Mouse (Mus musculus) lung, embryonic 15.5 days (tissue): ENCODE results near the gene Cdc6. TPM values are rescaled to one million over a fixed set of nuclear protein-coding genes. Genes with fewer than 3 reads are reported as not detected.

Experiments
- ATAC-seq: fragments of 200-750 bp; cut with Nextera tagmentation; 2 replicates; pipeline ENCODE4 v1.8.0; 2017; ENCODE audit warnings: moderate number of reproducible peaks, borderline replicate concordance; ENCODE audit not compliant: low FRiP score, low TSS enrichment; ENCODE audit errors: extremely low read depth
- H3K27ac ChIP-seq: fragments of 300-500 bp; sonication (generic); 2 replicates; pipeline ENCODE4 v1.5.1; 2015; ENCODE audit warnings: moderate library complexity, mild to moderate bottlenecking, inconsistent platforms
- H3K27me3 ChIP-seq: fragments of 300-500 bp; sonication (generic); 2 replicates; pipeline ENCODE4 v1.6.1; 2015; ENCODE audit warnings: inconsistent platforms
- H3K36me3 ChIP-seq: fragments of 300-500 bp; sonication (generic); 2 replicates; pipeline ENCODE4 v1.6.1; 2015; ENCODE audit warnings: inconsistent platforms
- H3K4me1 ChIP-seq: fragments of 300-500 bp; sonication (generic); 2 replicates; pipeline ENCODE4 v1.6.1; 2015; ENCODE audit warnings: inconsistent platforms
- H3K4me2 ChIP-seq: fragments of 300-500 bp; sonication (generic); 2 replicates; pipeline ENCODE4 v1.6.1; 2015; ENCODE audit warnings: inconsistent platforms, mild to moderate bottlenecking, moderate library complexity
- H3K4me3 ChIP-seq: fragments of 300-500 bp; sonication (generic); 2 replicates; pipeline ENCODE4 v1.5.1; 2015; ENCODE audit warnings: mild to moderate bottlenecking, inconsistent platforms
- H3K9ac ChIP-seq: fragments of 300-500 bp; sonication (generic); 2 replicates; pipeline ENCODE4 v1.6.1; 2015; ENCODE audit warnings: inconsistent platforms
- H3K9me3 ChIP-seq: fragments of 300-500 bp; sonication (generic); 2 replicates; pipeline ENCODE4 v1.6.1; 2016; ENCODE audit warnings: inconsistent platforms
- WGBS: fragments of 180-500 bp; shearing (Covaris S2); methylation state at CpG from one replicate; pipeline ENCODE4 v1.1.7; 2015; 5-methylcytosine and 5-hydroxymethylcytosine counted together
- polyA plus RNA-seq: library from polyadenylated mRNA; unstranded; fragments of >200 nt; fragmentation: Nextera tagmentation; extraction: Ambion mirVana; gene quantifications from 2 replicates; pipeline ENCODE4 v1.2.1, GENCODE M21; 2015

The Cdc6 gene
- polyA plus RNA-seq, 1 experiment from 2014 or later: 41.3 TPM

DNA sequence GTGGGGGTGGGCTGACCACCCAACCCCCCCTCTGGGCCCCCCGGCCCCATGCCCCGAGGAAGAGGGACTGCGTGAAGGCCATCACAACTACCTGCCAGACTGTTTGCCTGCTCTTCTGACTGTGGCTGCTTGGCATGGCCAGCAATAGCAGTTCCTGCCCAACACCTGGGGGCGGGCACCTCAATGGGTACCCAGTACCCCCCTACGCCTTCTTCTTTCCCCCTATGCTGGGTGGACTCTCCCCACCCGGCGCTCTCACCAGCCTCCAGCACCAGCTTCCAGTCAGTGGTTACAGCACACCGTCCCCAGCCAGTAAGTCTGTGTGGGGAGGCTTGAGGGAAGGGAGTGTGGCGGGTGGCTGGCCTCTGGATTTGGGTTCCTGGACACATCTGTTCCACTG, 42.9 kb downstream of the Cdc6 start:
- no peaks in the 10 kb centered on the region for H3K9me3 ChIP-seq
- peak overlapping the region; percentile 86 for H3K27ac ChIP-seq
- no peak overlapping the region for H3K4me2 ChIP-seq
- no peak overlapping the region for H3K9ac ChIP-seq
- H3K4me1 ChIP-seq: peaks cover 84% of the 10 kb centered on the region
- H3K4me3 ChIP-seq: no peak overlapping the region
- no peak for ATAC-seq
- peaks cover 6% of the 10 kb centered on the region for H3K36me3 ChIP-seq
- WGBS: 80% methylated on average over 9 of the region's 9 CpGs
- H3K27me3 ChIP-seq: no peaks in the 10 kb centered on the region

DNA sequence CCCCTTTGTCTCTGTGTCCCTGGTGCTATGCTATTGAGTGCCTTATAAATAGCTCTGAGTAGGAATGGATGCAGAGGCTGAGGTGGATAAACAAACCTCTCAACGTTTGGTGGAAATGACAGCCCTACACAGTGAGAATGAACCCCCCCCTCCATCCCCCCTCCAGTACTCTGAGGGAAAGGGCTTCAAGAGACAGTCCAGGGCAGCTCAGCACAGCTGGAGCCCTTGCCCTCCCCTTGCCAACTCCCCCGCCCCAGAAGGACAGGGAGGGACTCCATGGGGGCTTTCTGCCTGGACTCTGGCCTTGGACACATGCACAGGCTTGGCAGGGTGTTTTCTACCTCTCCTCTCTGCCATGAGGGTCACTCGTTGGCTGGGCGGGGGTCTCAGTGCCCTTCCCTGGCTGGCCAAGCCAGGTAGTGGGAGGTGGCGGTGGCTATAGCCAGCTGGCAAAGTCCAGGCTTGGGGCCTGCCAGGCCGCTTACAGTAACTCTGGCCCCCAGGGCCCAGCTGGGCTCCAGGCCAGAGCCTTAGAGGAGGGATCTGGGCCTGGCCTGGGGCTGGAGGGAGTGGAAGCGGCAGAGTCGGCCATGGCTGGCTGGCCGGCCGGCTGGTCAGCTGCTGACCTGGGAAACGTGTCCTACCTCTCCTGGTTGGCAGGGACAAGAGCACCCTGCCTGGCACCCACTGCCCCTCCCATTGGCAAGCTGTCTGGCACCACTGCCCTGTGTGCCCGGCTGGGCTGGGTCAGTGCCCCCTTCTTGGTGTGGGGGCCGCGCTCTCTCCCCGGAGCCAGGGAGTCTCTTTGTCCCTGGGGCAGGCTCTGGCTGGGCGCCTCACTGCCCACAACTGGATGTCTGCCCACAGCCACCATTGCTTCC, 43.7 kb downstream of the Cdc6 start:
- Histone ChIP-seq H3K27ac (peak overlapping the region; percentile 86), H3K4me3 (0 out of 2 replicates have a peak overlapping the region, but pooled peaks have one; percentile 1), H3K4me1 (peaks cover 83% of the 10 kb centered on the region), H3K27me3 (no peaks in the 10 kb centered on the region), H3K36me3 (peaks cover 6% of the 10 kb centered on the region), H3K9me3 (no peaks in the 10 kb centered on the region), H3K4me2 (peak overlapping the region; percentile 26; the same call in 1 of the 2 replicates), H3K9ac (peak overlapping the region; percentile 29; the same call in 1 of the 2 replicates)
- 43% methylated on average over 16 of the region's 16 CpGs for WGBS
- peak; percentile 62; the same call in 1 of the 2 replicates for ATAC-seq

DNA sequence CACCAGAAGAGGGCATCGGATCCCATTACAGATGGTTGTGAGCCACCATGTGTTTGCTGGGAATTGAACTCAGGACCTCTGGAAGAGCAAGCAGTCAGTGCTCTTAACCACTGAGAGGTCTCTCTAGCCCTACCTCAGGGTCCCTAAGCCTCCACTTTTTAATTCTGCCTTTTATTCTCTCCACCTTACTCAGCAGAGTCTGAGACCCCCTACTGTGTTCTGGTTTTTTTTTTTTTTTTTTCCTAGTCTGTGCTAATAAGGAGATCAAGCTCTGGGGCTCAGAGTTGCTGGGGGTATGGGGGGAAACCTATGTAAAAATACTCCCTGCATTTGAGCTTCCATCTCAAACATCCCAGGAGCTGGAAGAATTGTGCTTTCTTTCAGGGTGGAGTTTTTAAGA, 44.5 kb downstream of the Cdc6 start:
- Histone ChIP-seq H3K27me3 (no peaks in the 10 kb centered on the region), H3K4me2 (no peak overlapping the region), H3K27ac (peak overlapping the region; percentile 13; the same call in 1 of the 2 replicates), H3K36me3 (peaks cover 12% of the 10 kb centered on the region), H3K9ac (no peak overlapping the region), H3K4me3 (no peak overlapping the region), H3K9me3 (no peaks in the 10 kb centered on the region), H3K4me1 (peaks cover 83% of the 10 kb centered on the region)
- WGBS: 92% methylated on average over 1 of the region's 1 CpGs
- ATAC-seq: no peak

DNA sequence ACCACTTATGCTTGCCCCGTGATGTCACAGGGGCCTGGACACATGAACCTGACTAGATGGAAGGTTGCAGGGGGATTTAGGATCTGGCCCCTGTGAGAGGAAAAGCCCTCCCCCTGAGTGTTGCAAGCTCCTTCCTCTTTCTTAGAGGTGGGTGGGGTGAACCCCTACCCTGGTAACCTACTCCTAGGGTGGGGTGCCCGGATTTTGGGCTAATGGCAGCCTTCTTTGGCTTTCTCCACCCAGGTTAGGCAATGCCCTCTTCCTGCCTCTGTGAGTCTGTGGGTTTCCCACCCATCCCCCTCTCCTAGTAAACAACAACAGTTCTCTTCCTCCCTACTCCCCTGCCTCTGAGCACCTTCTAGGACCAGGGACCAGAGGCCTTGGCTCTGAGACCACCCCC, 45.1 kb downstream of the Cdc6 start:
- Histone ChIP-seq H3K4me3 (no peak overlapping the region), H3K27ac (no peak overlapping the region), H3K4me1 (peaks cover 81% of the 10 kb centered on the region), H3K9me3 (no peaks in the 10 kb centered on the region), H3K9ac (no peak overlapping the region; the same call in 1 of the 2 replicates), H3K4me2 (no peak overlapping the region), H3K27me3 (no peaks in the 10 kb centered on the region), H3K36me3 (peaks cover 18% of the 10 kb centered on the region)
- WGBS: 60% methylated on average over 2 of the region's 2 CpGs
- no peak for ATAC-seq

DNA sequence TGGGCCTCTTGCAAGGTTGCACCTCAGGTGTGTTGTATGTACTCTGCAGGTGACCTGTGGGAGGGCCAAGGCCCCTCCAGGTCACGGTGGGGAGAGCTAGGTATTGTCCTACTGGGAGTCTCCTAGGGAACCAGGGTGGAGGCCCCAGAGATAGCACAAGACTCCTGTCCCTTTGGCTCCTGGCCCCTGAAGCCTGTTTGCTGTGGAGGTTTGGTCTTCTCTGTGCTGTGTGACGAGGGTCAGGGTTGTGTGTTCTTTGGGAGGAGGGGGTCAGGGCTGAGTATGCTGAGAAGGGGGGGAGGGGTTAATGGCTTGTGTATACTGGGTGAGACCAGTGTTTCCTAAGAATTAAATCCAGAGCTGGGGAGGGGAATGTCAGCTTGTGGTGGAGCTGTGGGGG, 45.8 kb downstream of the Cdc6 start:
- H3K27me3 ChIP-seq: no peaks in the 10 kb centered on the region
- H3K9ac ChIP-seq: no peak overlapping the region
- H3K4me3 ChIP-seq: no peak overlapping the region
- no peak for ATAC-seq
- no peak overlapping the region for H3K4me2 ChIP-seq
- WGBS: 0% methylated on average over 2 of the region's 2 CpGs
- H3K36me3 ChIP-seq: peaks cover 18% of the 10 kb centered on the region
- peak overlapping the region; percentile 85; the same call in 1 of the 2 replicates for H3K27ac ChIP-seq
- H3K4me1 ChIP-seq: peaks cover 78% of the 10 kb centered on the region
- no peaks in the 10 kb centered on the region for H3K9me3 ChIP-seq

DNA sequence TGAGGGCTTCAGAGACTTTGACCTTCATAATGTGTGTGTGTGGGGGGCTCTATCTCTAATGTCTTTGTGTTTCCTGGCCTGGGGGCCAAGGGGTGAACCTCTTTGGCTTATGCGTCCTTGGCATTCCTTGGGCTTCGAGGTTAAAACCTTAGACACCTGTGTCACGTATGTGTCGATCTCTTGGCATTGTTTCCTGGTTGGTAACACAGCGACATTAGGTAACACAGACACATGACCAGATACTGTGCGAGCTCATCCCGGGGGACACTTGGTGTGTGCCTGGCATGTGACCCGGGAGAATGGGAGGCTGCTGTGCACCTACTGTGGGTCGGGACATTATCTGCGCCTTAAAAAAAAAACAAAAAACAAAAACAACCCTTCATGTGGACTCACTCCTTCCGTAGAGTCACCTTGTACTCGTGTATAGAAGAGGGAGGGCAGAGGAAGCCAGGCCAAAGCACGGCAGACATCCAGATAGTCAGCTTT, 46.3 kb downstream of the Cdc6 start:
- Histone ChIP-seq H3K9ac (no peak overlapping the region), H3K4me3 (no peak overlapping the region), H3K9me3 (no peaks in the 10 kb centered on the region), H3K4me2 (peak overlapping the region; percentile 42; the same call in 1 of the 2 replicates), H3K27ac (peak overlapping the region; percentile 85), H3K36me3 (peaks cover 18% of the 10 kb centered on the region), H3K4me1 (peaks cover 78% of the 10 kb centered on the region), H3K27me3 (no peaks in the 10 kb centered on the region)
- ATAC-seq: no peak
- 13% methylated on average over 13 of the region's 13 CpGs for WGBS

DNA sequence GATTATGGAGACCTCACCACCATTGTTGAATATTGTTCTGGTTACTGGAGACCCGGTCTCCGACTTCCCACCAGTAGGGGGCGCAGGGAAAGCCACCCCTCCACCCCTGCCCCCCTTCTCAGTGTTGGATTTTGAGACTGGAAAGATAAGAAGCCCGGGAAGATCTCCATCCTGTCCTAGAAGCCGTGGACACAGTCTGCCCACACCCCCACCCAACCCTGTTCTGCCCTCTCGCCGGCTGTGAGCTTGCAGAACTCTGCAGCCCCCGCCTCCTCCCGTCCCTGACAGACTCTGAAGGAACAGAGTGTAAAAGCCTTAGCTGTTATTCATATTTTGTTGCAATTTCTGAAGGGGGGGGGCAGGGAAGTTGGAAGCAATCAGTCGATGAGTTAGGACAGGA, 46.8 kb downstream of the Cdc6 start:
- H3K9ac ChIP-seq: no peak overlapping the region
- peak overlapping the region; percentile 42 for H3K4me2 ChIP-seq
- no peaks in the 10 kb centered on the region for H3K9me3 ChIP-seq
- H3K4me1 ChIP-seq: peaks cover 79% of the 10 kb centered on the region
- no peaks in the 10 kb centered on the region for H3K27me3 ChIP-seq
- peak overlapping the region; percentile 7; the same call in 1 of the 2 replicates for H3K4me3 ChIP-seq
- H3K36me3 ChIP-seq: peaks cover 18% of the 10 kb centered on the region
- peak overlapping the region; percentile 85 for H3K27ac ChIP-seq
- 8% methylated on average over 10 of the region's 10 CpGs for WGBS
- ATAC-seq: peak; percentile 80

DNA sequence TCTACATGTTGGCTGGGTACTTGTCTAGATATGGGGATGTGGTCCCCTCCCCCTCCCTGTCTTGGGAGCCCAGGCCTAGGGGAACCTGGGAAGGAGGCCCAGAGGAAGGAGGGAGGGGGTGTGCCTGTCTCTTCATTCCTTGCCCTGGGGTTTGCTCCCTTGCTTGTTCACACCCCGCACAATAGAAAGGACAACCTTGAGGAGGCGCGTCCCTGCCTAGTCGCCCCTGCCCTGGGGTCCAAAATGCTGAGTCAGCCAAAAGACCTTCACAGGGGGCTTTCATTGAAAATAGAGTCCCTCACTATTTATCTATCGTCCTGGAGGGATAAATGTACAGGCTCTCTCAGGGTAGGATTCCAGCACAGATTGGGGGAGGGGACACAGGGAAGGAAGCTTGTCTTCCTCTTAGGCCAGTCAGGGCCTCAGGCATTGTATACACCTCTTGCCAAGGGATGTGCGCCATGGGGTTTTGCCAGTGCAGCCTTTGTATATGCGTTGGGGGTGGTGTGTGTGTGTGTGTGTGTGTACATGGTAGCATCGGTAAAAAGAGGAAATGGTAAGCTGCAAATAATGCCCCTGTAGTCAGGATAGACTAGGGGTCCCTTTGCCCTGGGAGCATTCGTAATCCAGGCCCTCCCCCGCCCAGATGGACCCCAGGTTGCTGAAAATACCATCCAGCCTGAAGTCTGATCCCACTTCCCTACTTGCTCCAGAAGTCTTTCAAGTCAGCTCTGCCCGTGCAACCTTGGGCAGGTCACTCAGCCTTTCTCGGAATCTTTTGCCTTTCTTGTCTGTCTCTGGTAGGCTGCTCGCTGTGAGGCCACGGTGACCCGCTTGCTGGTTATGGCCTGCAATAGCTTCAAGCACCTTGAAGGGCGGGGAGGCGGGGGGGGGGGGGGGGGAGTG, 47.5 kb downstream of the Cdc6 start:
- H3K4me3 ChIP-seq: peak overlapping the region; percentile 7; the same call in 1 of the 2 replicates
- peak overlapping the region; percentile 42 for H3K4me2 ChIP-seq
- no peaks in the 10 kb centered on the region for H3K27me3 ChIP-seq
- no peaks in the 10 kb centered on the region for H3K9me3 ChIP-seq
- H3K36me3 ChIP-seq: peaks cover 18% of the 10 kb centered on the region
- H3K27ac ChIP-seq: peak overlapping the region; percentile 85
- WGBS: 15% methylated on average over 17 of the region's 17 CpGs
- peak; percentile 53 for ATAC-seq
- no peak overlapping the region; the same call in 1 of the 2 replicates for H3K9ac ChIP-seq
- peaks cover 79% of the 10 kb centered on the region for H3K4me1 ChIP-seq

DNA sequence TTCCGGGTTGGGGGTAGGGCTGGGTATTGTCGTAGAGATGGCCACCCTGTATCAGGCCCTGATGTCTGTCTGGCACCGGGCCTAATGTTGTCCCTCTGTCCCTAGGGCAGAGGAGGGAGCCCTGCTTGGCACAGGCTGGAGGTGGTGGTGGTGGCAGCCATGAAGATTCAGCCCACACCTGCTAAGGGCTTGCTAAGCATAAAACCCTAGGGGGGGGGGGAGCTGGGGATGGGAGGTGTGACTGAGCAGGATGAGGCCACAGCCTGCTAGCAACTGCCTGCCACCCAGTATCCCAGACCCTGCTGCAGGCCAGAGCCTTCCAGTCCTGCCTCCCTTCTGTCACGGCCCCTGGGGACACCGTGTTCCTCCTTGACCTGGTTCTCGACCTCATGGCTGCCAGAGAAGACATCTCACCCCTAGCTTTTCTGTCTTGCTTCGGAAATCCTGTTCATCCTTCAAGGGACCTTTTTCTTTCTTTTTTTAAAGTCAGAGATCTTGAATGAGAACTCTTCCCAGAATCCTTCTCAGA, 48.2 kb downstream of the Cdc6 start:
- Histone ChIP-seq H3K9me3 (no peaks in the 10 kb centered on the region), H3K4me3 (no peak overlapping the region), H3K27ac (peak overlapping the region; percentile 85), H3K27me3 (no peaks in the 10 kb centered on the region), H3K4me1 (peaks cover 75% of the 10 kb centered on the region), H3K36me3 (peaks cover 18% of the 10 kb centered on the region), H3K9ac (no peak overlapping the region), H3K4me2 (no peak overlapping the region)
- 26% methylated on average over 7 of the region's 7 CpGs for WGBS
- no peak for ATAC-seq

DNA sequence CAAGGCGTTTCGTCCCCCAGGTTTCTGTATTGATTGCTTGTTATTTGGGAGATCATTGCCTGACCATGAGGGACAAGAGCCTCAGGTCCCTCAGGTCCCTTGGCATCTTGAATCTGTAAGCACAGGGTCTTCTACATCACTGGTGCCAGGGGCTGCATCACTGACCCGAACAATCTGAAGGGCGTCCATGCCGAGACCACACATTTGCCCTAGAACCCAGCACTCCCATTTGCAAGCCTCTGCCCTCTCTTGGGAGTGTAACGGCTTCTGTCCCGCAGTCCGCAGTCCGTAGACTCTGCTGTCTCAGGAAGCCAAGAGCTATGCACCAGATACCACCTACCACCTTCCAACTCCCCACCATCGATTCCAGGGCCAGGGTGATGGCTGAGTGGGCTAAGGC, 48.7 kb downstream of the Cdc6 start:
- H3K9me3 ChIP-seq: no peaks in the 10 kb centered on the region
- no peak overlapping the region for H3K4me2 ChIP-seq
- no peak for ATAC-seq
- H3K4me1 ChIP-seq: peaks cover 75% of the 10 kb centered on the region
- no peak overlapping the region for H3K9ac ChIP-seq
- H3K27me3 ChIP-seq: no peaks in the 10 kb centered on the region
- no peak overlapping the region for H3K27ac ChIP-seq
- H3K36me3 ChIP-seq: peaks cover 16% of the 10 kb centered on the region
- WGBS: 79% methylated on average over 8 of the region's 10 CpGs
- H3K4me3 ChIP-seq: no peak overlapping the region
